Mouse (Mus musculus) T-cell, adult 2 months (primary cell): ENCODE measurements at regions not wholly inside any gene's neighbourhood (a gene's known extent, or its start where the extent isn't known, plus 50 kb on each side); places are given as distances from the start of the nearest gene placed in this dataset.
A peak's percentile ranks its signal among the peaks of the same experiment; 100 is the strongest.

Experiments
- DNase-seq: peaks from one replicate; pipeline ENCODE4 v3.0.0; 2022; ENCODE audit warnings: low spot score

DNA sequence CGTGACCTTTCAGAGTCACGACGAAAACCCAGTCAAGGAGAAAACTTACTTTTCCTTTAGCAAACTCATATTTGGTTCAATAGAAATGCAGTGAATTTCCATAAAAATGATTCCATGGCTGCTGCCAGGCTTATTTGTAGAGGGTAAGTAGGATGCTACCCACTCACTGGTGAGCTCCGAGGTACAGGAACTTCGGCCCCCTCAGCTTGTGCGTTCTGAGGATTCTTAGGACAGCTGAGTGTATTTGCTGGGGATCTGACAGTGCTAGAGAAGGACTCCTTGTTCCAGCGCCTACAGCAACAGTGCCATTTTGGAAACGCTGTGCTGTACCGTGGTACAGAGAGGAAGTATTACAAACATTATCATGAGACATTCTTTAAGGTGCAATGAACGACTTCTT is 210.4 kb downstream of the Enc1 start:
- DNase-seq: no peak

DNA sequence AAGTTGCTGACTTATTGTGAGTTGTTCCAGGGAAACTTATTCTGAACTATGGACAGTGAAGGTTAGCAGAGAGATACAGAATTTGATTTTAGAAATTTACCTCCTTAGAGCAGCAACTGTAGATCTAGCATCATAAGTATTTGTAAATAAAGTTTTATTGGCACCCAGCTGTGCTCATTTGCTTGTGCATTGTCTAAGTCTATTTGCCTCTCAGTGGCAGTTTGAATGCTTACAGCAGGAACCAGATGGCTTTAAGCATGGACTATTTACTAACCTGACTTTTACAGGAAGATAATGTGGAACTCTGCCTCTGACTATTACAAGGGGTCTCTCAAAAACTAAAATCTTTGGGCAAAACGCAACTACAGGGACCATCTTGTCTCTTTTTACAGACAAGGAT is 207.2 kb downstream of the Enc1 start:
- DNase-seq: no peak

DNA sequence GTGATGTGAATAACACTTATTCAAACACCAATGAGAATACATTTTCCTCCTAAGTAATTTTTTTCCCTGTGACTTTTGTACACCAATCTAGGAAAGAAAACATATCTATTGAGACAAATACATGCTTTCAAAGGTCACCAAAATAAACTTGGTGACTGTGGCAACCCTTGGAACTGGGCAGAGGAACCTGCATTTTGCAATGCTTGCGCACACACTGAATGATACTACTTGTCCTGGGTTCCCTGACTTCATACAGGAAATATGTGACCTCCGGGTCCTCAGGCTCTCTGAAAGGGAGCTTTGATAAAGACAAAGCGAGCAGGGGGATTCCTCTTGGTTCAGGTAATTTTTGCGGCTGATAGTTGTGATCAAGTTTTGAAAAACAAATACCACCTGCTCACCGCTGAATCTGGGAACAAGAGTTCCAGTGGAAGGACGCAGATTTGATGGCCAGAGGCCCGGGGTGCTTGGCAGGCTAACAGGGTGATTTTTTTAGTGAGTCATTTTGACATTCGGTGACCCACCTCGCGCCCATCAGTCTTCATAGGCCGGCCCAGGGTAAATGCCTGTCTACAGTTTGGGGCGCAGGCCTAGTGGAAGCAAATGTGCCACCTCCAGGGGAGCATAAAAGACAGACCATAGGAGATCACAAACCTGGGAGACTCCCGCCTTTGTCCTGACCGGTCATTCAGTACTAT is 203.0 kb downstream of the Enc1 start:
- DNase-seq: no peak

DNA sequence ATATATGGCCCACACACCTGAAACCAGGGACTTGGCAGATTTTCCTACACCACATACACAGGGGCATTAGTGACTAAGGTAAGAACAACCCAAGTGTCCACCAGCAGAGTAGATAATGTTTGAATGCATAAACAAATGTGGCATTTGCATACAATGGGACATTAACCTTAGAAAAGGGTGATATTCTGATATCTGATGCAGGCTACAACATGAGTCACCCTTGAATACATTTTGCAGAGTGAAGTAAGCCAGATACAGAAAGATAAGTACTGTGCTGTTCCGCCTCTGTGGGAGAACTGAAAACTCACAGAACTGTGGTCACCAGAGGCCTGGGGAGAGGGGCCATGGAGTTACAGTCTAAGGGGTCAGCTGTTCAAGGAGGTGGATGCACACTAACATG is 201.9 kb downstream of the Enc1 start:
- no peak for DNase-seq

DNA sequence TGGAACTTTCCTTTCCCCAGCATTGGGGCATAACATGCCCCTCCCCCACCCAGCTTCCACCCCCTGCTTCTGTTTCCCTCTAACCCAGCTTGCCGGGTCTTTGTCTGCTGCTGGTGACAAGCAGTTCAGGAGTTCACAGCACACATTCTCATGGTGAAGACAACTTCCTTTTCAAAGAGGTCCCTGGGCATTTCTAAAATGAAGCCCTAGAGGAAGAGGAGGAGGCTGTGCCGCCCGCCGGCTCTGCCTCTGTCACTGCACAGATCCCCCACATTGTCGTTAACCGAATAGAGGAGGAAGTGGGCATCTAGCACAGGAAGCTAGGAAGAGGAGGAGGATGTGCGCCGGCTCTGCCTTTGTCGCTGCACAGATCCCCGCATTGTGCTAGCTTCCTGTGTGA is 201.4 kb downstream of the Enc1 start:
- peak; percentile 81 for DNase-seq

DNA sequence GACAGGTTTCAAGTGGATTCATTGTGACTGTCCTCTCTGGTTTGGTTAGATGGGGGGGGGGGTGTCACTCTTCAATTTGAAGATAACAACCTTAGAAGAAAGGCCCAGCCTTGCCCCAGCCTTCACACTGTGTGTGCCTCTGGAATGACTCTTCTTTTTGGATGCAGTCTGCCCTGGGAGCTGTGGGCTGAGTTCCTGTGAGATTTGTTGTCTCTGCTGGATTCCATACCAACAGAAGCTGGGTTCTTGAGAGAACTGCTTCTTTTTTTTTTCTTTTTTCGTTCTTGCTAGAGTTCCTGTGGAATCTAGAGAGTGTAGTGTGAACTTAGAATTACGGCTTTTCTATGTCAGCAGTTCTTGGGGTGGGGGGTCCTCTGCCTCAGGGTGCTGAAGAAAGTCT is 200.9 kb downstream of the Enc1 start:
- DNase-seq: no peak

DNA sequence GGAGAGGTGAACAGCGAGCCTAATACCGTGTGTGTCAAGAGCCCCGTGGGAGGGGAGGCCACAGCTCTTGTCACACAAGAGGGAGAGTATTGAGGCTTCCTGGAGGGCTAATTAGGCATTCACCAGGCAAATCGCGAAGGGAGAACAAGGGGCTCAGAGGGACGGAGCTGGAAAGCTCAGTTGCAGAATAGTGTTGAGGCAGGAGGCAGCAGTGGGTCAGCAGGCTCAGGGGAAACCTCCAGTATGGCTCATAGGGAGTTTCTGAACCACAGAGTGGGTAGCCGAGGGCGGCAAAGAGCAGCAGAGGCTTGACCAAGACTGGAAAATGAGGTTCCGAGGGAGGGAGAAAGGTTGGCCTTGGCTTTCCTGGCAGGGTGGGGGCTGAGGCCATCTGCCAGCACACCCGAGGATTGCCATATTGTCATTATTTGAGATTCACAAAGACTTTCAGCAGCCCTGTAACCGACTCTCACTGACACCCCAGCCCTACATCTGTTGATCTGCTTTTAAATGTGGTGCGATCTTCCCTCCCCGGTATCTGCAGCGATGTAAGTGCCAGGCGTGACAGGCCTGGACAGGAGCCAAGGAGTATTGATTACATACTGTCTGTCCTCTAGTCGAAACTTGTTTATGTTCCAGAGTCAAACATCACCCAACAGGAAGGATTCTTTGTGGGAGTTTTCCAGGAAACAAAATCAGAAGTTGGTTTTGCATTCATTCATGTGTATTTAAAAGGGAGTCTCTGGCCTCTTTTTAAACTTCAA is 198.5 kb downstream of the Enc1 start:
- no peak for DNase-seq

DNA sequence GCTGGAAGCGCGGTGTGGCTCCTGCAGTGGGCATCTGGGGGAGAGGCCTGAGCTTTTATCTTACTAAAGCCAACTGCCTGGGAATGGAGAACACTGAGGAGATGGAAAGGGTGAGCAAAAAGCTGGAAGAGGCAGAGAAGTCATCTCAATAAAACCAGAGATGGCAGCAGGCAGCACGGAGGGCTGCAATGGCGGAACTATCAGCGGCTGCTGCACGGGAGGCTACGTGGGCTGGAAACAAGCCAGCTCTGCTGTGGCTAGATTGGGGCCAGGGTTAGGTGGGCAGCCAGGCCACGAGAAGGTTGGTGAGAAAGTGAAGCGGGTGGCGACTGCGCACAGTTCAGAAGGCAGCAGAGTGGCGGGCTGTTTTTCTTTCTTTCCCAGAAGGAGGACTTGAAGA is 197.8 kb downstream of the Enc1 start:
- DNase-seq: no peak

DNA sequence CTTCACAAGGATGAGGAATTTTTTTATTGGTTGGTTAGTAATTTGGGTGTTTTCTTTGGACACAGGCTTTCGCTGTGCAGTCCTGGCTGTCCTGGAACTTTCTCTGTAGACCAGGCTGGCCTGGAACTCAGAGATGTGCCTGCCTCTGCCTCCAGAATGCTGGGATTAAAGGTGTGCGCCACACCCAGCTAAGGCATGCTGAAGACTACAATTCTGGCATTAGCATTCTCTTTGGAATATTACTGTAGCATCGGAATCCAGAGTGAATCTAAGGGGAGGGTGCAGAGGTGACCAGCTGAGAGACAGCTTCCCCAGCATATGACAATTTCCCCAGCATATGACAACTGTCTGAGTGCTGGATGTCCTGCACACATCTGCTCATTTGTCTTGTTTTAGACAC is 197.4 kb downstream of the Enc1 start:
- no peak for DNase-seq

DNA sequence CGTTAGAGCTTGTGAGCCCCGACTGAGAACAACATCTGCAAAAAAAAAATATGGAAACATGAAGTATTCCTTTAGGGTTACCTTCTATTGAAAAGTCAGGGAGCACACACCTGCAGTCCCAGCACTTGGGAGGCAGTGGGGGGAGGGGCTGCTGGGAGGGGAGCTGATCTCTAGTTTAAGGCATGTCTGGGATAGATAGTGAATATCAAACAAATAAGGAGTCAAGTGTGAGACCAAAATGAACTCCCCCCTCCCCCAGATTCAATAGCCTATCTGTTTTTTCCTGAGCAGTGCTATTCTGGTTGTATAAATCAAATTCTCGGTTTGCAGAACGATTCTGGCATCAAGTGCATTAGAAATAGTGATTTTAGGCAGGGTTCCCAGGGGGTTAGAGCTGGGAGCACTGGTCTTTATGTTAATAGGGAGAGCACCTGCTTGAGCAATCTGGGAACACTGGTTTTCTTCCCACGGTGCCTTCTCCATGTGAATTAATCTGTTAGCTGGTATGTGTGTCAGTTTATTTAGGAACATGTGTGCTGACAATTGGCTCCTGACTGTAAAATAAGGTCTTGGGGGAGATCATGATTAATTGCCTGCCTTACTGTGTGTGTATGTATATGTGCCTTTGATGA is 195.9 kb downstream of the Enc1 start:
- no peak for DNase-seq

DNA sequence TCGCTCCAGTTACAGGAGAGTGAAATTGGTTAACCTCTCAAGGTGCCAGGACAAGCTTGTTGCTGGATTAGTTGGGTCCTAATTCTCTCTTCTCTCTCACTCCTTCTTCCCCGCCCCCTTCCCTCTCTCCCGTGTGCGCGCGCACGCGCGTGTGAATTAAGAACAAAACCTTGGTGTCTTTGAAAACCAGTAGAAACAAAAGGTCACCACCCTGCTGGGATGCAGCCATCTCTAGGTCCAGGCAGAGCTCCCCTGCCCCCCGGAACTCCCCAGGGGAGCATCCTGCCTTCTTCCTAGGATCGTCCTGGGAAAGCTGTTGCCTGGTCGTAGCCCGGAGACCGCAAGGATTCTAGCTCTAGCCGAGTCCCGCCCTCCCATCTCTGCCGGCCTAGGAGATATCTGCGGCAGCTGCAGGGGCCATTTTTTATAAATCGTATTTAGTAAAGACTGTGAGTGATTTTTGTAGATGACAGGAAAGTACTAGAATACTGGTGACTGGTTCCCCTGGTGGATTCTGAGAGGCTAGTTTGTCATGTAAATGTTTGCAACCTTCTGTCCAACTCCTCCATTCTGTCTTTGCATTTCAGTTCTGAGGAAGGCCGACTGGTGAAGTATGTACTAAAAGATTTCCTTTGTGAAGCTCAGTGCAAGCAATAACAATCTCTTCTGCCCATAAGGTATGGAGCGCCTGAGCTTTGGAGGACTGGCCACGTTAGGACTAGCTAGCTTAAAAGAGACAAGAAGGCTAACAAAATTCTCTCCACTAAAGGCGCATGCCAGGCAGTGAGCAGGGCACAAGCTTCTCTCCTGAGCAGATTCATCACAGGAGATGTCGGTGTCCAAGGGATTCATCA is 195.2 kb downstream of the Enc1 start:
- peak; percentile 66 for DNase-seq

DNA sequence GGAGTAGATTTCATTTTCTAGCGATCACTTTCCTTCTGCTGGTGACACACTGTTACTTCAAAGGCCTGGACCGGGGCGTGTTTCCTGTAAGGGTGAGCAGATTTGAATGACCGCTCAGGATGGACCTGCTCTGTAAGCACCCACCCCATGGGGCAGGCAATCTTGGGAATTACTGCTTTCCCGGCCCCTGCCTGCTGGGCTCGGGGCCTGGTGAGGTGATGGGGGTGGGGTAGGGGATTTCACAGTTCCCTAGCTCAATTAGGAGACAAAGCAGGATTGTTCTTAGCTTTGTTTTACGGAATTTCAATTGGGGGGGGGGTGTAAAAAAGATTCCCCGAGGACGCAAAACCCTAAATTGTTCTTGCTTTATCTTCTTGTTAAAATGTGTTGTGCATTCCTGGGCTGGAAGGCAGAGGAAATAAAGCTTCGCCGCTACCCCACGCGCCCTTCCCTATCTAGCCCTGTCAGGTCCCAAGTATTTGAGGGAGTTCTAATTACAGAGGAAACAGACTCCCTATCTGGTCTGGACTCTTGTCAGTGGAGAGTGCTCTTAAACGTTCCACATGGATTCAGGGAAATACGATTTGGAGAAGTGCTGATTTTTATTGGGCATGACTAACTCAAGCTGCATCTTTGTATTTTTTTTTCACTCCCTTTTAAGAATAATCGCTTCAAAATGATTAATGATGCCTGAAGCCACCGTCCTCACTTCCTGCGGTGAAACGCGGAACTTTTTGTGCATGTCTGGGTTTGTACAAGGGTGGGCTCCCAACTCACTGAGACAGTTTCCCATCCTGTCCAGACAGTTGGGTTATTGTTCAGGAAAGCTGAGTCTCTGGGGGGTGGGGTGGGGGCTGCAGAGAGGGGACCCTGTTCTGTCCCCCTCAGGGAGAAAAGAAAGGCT is 194.3 kb downstream of the Enc1 start:
- no peak for DNase-seq

DNA sequence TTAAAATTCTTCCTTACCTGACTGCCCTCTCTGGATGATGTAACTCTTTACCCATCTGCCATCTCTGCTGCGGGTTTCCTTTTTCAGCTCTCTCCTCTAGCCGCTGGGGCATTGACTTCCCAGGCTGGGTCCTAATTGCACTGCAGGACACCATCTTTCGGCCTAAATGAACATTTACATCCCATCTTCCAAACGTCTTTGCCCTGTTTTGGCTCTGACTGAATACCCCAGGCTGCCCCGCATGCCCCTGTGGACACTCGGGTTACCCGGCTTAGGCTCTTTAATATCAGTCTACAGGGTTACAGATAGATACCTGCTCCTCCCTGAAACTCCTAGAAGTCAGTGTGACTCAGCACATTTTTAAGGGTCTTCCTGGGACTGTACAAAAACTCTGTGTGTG is 193.3 kb downstream of the Enc1 start:
- no peak for DNase-seq

DNA sequence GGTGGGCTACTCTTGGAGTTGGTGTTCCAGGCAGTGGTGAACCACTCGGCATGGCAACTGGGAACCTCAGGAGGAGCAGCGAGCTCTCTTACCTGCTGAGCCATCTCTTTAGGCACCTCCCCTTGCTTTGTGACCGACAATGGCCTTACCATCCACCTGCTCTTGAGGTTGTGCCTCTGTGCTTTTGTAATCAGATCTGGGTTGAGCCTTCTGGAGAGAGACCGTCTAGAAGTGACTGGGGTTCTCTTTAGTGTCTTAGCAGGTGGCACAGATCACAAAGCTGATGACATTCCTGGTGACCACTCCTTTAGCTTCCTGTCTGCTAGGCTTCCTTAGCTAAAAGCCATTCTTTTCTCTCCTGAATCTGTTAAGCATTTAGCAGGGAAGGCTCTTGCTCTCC is 191.7 kb downstream of the Enc1 start:
- no peak for DNase-seq

DNA sequence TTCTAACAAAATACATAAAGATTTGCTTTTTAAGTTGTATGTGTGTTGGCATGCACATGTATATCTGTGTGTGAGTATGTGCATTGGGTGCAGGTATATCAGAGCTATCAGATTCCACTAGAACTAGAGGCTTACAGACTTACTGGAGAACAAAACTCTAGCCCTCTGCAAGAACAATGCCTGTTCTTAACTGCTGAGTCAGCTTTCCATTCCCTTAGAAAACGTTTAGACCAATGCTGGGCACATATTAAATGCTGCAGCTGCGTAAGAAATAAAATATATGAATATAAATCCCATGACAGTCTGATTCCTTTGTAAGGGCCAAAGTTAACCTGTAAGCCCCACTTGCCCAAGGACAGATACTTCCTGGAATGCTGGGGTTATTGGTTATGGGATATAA is 190.0 kb downstream of the Enc1 start:
- DNase-seq: no peak

DNA sequence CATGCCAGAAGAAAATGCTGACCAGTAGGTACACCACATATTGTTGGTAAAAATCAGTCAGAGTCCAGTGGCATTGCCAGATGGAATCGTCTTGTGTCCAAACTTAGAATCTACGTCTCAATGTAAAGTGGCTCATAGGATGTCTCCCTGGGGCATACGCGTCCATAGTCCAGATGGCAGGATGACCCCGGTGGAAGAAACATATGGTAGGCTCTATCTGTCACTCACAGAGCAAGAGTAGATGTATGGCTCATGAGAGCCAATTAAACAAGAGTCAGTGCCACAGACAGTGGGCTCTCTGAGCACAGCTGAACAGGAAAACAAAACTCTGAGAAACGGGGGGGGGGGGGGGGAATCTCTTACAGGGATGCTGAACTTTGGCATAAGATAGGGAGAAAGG is 187.3 kb downstream of the Enc1 start:
- DNase-seq: no peak

DNA sequence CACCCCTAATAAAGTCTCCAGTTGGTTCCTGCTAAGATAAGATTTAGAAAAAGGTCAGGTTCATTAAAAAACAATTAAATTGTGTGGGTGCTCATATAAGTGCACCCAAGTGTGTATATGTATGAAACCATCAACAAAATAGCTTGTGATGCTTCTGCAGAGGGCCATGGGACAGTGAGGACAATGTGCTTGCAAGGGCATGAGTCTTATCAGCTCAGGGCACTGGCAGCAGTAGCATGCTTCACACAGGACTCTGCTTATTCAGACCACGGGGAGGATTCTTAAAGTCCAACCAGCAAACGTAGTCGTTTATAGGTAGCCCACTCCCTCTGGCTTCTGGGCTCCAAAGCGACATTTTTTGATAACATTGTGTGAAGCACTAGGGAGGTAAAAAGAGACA is 186.6 kb downstream of the Enc1 start:
- DNase-seq: no peak

DNA sequence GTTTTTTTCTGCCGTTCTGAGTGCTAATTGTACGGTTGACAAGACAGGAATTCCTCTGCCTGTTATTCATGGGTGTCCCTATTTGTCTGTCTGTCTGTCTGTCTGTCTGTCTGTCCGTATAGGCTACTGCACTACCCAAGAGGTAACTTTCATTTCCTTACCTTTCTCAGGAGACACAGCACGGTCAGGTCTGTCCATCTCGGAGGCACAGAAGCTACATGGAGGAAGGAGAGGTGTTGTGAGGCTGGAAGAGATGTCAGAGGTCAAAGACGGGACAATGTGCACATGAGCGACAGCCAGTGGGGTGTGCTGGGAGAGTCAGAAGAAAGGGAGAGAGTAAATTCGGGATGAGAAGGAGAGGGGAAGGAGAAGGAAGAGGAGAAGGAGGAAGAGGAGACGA is 184.8 kb downstream of the Enc1 start:
- DNase-seq: no peak

DNA sequence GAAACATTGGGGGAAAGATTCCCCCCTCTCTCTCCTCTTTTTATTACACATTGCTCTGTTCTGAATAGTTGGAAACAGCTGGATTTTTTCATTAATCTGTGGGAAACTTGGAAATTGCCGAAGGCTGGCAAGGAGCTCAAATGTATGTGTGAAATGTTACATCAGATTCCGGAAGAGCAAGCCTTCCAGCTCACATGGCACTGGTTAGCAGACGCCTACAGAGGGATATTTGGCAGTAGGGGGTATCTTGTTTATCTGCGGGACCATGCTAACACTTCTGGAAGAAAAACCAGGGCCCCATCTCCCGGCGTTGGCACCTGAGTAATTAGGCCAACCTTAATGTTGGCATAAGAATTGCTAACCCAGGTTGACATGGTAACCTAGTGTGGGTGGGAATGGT is 183.0 kb downstream of the Enc1 start:
- DNase-seq: no peak

DNA sequence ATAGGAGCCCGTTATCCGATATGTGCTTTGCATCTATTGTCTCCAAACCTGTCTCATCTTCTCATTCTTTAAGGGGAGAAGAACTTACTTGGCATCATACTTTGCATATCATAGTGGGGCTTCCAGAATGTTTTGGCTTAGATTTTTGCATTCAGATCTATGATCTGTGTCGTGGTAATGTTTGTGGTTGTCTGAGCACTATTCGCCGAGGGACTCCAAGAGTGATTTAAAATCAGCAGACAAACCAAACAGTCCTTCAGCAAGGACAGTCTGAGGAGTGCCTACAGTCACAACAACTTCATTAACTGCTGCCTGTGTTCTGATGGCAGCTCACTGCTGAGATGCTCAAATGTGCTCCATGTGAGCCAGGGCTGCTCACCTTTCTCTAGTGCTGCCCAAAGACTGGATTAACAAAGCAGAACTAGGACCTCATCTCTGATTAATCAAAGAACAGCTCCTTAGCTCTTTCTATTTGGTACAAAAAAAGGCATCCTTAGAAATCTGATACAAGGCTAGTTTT is 182.5 kb downstream of the Enc1 start:
- no peak for DNase-seq

DNA sequence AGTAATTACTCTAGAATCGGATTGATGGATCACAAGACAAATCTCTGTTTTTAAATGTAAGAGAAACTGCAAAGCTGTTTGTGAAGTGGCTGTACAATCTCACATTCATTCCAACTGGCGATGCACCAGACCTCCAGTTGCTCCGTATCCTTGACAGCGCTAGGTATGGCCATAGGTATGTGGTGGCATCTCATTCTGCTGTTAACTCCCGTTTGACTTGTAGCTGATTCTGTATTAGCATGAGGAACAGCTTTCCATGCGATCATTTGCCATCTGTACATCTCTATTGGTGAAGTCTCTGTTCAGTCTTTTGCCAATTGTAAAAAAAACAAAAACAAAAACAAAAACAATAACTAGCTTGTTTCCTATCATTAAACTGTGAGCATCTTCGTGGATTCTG is 182.0 kb downstream of the Enc1 start:
- no peak for DNase-seq
